Mouse (Mus musculus) cerebellum, postnatal 10 days (tissue): ENCODE data around the gene Olfr435.
"Not testable (repeated sequence)": the region's sequence is repeated elsewhere in the genome, so short reads cannot be mapped to it uniquely, and the experiment has no call there.

ENCODE experiments used
- DNase-seq, 2 experiments: peaks; one replicate each; pipeline ENCODE4 v3.0.0; 2021; ENCODE audit warnings: mixed read lengths in 2 of 2

Gene Olfr435

GRCm38 (mm10) chr6:43196781-43197180, at the start of gene Olfr435:
Olfr435 (plus strand) TSS chr6:43197146.
- DNase-seq, result no peak

- peak; percentile 67 to 68 for DNase-seq
These were observed 37.4 kb upstream of the Olfr435 start for GRCm38 (mm10) chr6:43159502-43159901.

GRCm38 (mm10) chr6:43162982-43163381, 34.0 kb upstream of the Olfr435 start, which contains the start of gene Olfr437:
Olfr437 (plus strand) TSS chr6:43163282.
- DNase-seq, result no peak

- peak; percentile 74 to 81 for DNase-seq
These were observed 29.7 kb upstream of the Olfr435 start for GRCm38 (mm10) chr6:43167246-43167645.

GRCm38 (mm10) chr6:43171840-43172239, 25.1 kb upstream of the Olfr435 start, which contains the start of gene Olfr13:
Olfr13 (plus strand) TSS chr6:43172140.
- no peak for DNase-seq

- no peak for DNase-seq
These were observed 18.8 kb upstream of the Olfr435 start for GRCm38 (mm10) chr6:43178129-43178528.

GRCm38 (mm10) chr6:43178584-43179501, 18.1 kb upstream of the Olfr435 start:
- DNase-seq, result no peak

GRCm38 (mm10) chr6:43190986-43191385, 6.0 kb upstream of the Olfr435 start:
- DNase-seq, result no peak

GRCm38 (mm10) chr6:43198094-43198493, 1.1 kb downstream of the Olfr435 start:
- DNase-seq, result no peak

- no peak for DNase-seq
These were observed 5.8 kb downstream of the Olfr435 start for GRCm38 (mm10) chr6:43202786-43203185.

GRCm38 (mm10) chr6:43205355-43205754, 8.4 kb downstream of the Olfr435 start:
- no peak for DNase-seq

GRCm38 (mm10) chr6:43212873-43213272, 15.9 kb downstream of the Olfr435 start, which contains the start of gene Olfr434:
Olfr434 (plus strand) TSS chr6:43213021.
- not testable (repeated sequence) for DNase-seq

- not testable (repeated sequence) for DNase-seq
These were observed 34.3 kb downstream of the Olfr435 start, which contains the start of gene Olfr47 for GRCm38 (mm10) chr6:43231255-43231654. Olfr47 (plus strand) TSS chr6:43231529.

GRCm38 (mm10) chr6:43242061-43242460, 45.1 kb downstream of the Olfr435 start:
- DNase-seq, result peak; percentile 57 to 63

- no peak for DNase-seq
These were observed 50.5 kb downstream of the Olfr435 start for GRCm38 (mm10) chr6:43247396-43247795.

- DNase-seq, result no peak
These were observed 56.0 kb downstream of the Olfr435 start for GRCm38 (mm10) chr6:43252994-43253393.
